Mouse (Mus musculus): ENCODE results near the gene Cfd.

The Cfd gene

DNA sequence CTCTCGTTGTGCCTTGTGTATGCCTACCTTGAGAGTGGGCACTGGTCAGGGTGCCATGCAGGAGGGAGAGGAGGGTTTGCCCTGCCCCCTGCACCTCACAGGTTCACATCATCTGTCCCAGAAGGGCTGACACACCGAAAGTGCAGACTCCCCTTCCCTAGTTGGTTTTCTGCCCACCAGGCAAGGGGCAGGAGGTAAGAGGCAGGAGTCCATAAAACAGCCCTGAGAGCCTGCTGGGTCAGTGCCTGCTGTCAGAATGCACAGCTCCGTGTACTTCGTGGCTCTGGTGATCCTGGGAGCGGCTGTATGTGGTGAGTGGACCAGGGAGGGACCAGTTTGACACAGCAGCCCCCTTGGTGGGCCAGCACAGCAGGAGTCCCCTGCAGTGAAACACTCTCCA lies at the start of gene Cfd:
Gene Cfd (plus strand): TSS at position 184 of the 400 bp plus-strand sequence.
- DNase-seq (ENCODE audit: low spot score in 2 of 2) = no peak

DNA sequence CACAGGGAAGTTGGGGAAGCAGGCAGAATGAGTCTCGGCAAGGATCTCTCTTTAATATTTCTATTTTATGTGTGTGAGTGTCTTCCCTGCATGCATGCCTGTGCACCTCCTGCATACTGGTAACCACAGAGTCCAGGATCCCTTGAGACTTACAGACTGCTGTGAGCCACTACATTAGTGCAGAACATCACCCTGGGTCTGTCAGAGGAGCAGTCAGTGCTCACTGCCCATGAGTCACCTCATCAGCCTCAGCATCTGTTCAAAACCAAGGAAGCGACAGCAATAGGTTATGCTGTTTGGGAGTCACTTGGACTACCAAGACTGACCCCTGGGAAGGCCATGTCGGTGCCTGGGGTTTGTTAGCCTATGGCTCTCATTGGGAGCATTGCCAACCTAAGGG lies 48.3 kb upstream of the Cfd start:
- no peak for DNase-seq (ENCODE audit: low spot score in 2 of 2)

DNA sequence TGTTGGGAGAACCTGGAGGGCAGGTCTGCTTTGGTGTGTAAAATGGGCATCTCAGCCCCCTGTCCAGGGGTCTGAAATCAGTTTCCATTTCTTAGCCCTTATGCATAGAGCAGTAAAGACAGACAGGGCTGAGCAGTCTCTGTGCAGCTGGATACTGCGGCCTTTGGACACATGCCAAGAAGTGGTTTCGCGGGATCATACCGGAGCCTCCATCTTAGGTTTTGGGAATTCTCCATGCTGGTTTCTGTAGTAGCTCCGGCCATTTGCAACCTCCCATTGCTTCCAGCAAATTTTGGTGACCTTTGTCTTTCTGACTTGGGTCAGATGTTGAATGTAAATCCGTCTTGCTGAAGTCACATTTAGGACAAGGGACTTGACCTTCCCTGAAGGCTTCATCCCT lies 47.2 kb upstream of the Cfd start:
- no peak for DNase-seq (ENCODE audit: low spot score in 2 of 2)

DNA sequence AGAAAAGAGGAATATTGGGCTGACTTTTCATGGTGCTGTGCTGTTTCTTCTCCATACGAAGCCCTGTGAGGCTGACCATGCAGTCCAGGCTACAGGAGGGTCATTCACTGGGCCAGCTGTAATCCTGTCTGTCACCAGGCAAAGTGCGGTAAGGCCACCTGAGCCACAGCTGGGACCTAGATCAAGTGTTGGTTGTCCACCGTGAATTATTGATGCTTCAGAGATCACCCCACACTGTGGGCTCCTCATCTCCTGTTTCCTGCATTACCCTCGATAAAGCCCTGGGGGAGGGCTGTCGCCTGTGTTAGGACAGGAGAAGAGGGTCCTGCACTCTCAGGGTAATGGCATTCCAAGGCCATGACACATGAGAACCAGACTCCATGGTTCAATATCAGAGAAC lies 44.1 kb upstream of the Cfd start:
- no peak for DNase-seq (ENCODE audit: low spot score in 2 of 2)

DNA sequence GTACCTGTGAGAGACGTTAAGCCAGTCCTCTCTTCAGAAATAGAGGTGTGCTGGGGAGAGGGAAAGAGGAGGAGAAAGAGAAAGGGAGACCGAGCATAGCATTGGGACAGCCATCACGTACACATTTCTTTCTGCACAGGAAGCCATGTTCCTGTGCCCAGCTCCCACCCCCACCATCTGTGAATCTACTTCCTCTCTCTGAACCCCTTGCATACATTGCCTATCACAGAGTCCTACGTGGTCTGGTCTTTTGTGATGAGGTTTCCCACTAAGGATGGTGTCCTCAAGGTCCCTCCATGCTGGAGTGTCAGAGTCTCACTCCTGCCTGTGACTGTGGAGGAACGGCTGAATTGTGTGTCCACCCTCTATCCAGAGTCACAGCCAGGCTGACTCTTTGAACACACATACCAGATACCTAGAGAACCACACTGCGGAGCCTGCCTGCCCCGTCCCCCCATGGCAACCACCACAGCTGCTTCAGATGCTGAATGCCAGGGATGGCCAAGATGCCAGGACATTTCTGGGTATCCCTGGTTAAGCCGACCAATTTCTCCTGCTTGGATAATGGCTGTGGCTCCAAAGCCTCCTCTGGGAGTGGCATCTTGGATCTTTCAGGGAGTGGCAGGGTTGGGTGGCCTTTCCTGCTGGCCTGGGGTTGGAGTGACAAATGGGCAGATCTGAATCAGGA lies 40.6 kb upstream of the Cfd start:
- DNase-seq (ENCODE audit: low spot score in 2 of 2) = no peak

DNA sequence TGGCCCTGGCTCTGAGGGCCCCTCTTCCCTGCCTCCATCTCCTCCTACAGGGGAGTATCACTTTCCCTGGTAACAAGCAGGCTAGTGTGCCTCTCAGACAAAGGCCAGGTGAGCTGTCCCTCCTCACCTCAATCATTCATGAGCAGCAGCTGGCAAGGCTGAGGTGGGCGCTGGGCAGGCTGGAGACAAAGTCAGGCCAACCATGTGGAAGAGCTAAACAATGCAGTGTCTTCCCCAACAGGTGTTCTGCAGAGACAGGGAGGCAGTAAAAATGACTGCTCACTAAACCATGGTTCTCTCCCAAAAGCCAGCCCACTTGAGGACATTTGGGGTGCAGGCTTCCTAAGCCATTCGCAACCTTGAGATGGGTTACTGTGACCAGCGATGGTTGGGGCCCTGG lies 39.0 kb upstream of the Cfd start:
- no peak for DNase-seq (ENCODE audit: low spot score in 2 of 2)

DNA sequence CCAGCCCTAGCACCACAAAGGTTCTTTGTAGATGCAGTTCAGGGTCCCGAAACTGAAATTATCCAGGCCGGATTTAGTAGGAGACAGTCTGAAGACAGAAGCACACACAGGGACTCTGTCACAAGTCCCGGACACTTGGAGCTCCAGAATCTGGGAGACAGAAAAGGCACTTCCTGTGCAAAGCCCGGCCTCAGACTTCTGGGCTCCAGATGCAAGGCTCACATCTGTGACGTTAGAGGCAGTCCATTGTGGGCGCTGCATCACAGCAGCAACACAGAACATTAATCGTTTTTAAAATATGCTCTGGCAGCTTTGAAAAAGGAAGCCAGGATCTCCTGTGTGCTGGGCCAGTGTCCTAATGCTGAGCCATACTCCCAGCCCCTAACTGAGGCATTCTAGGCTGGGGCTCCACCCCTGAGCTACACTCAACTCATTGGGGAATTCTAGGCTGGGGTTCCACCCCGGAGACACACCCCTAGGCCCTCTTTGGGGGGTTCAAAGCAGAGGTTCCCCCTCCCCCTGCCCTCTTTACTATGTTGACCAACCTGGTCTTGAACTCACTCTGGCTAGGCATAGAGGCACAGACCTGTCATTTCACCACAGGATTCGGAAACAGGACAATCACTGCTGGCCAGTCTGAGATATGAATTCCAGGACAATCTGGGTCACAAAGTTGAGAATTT lies 38.4 kb upstream of the Cfd start:
- DNase-seq (ENCODE audit: low spot score in 2 of 2) = no peak

DNA sequence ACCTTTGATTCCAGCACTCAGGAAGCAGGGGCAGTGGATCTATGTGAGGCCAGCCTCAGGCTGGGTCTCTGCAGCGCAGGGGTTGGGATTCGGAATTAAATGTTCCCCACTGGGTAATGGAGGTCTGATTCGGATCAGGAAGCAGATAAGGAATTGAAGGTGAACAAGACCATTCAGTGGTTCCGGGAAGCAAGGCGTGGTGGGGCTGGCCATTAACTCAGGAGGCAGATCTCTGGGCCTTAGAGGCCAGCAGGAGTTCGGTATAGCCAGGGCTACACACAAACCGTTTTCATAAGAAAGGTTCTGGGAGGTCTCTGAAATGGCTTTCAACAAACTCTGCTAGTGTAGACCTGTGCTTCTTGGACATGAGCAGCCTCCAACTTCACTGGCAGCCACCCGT lies 37.8 kb upstream of the Cfd start:
- DNase-seq (ENCODE audit: low spot score in 2 of 2) = no peak

DNA sequence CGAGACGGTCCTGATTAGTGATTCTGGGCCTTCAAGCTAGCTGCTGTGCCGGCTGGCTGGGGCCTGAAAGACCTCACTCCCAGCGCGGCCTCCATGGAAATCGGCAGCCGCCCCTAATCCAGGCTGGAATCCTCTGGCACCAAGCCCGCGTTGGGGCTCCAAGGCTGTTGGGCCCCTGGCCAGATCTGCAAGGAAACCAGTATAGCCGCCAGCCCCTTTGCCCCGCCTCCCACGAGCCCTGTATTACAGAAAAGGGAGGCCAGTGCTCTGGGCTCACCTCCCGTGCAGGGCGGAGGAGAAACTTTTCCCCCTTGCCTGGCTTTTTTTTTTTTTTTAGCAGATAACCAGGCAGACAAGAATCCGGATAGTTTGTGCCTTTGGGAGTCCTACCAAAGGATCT lies 37.3 kb upstream of the Cfd start:
- DNase-seq (ENCODE audit: low spot score in 2 of 2) = peak; percentile 49 to 60

DNA sequence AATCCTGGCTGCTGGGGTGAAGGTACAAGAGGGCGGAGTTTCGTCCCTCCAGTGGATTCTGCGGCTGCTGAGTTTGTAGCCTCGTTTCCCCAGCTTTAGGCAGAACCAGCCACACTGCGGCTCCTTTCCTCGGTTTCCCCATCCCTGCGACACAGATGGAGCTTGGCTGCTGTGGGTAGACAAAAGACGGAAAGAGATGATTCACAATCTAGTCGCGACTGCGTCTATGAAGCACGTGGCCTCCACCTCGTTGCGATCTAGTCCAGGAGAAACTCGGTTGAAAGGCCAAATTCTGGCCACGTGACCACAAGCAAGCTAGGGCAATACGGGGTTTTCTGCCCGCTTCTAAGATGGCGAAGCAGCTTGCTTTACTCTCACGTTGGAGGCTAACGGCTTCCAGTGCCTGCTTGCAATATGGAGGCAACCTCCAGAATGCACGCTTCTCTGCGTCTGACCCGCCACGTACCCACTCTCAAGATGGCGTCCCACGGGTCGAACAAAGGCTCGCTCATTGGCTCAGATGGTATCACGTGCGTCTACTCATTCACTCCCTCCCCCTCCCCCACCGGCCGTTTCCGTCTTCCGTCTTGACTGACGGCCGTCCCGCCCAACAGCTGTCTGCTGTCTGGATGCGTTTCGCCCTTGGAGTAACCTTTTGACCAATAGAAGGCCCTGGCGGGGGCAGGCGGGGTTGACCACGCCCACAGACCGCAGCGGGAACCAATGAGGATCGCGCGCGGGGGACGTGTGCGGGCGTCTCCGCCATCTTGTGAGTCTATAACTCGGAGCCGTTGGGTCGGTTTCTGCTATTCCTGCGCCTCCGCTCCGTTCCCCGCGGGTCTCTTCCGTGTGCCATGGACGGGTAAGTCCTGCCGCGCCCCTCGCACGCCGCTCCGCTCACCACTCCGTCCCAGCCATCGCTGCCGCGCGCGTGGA lies 36.5 kb upstream of the Cfd start, which contains the start of gene Ptbp1:
Gene Ptbp1 (plus strand): TSS at position 568 of the 936 bp plus-strand sequence.
- peak; percentile 98 for DNase-seq (ENCODE audit: low spot score in 2 of 2)

DNA sequence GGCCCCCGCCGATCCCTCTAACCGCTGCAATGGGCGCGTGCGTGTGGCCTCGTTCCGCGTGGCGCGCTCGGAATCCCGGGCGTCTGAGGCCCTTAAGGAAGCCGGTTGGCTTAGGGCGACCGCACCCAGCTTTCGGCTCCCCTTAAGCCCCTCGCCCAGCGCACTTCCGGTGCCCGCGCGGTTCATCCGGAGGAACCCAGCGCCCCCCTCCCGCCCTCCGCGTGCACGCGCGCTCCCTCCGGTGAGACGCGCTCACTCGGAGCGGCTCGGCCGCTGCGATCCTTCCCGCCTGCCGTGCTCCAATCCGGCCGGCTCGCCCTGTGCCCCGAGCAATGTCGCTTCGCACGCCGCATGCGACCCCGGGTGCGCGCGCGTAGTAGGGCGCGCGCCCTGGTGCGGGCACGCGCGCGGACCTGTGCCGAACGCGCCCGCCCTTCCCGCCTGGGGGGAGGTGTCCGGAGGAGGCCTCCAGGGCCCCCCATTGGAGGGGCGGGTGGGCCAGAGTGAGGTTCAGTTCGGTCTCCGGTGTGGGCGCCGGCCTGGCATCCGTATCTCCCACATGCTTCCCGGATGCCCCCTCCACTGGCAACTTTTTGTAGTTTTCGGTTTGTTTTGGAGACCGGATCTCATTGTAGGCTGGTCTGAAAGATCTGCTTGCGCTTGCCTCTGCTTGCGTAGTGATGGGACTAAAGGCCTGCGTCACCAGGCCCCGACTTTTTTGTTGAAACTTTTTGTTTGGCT lies 35.7 kb upstream of the Cfd start:
- DNase-seq (ENCODE audit: low spot score in 2 of 2) = peak; percentile 53 to 66

DNA sequence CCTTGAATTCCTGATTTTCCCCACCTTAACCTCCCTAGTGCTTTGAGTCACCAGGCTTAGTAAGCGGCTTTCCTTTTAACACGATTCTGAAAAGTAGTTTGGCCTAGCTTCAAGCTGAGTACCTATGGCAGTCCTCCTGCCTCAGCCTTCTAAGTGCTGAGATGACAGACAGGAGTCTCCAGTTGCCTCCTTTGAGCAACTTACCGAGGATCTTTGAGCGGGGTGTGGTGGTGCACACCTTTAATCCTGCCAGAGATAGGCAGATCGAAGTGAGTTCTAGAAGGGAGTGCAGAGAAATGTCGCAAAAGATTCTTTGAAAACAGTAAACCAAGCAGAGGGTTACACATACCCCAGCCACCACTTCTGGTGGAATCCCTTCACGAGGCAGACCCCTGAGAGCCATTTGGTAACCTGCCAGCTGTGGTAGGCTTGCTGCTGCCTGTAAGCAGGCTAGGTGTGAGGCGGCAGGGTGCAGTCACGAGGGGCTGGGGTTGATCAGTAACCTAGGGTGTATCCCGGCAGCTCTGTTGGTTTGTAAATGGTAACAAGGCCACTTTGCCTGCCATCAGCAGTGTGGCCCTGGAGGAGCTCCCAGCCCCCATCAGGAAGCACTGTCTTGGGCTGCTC lies 35.0 kb upstream of the Cfd start:
- DNase-seq (ENCODE audit: low spot score in 2 of 2) = no peak

DNA sequence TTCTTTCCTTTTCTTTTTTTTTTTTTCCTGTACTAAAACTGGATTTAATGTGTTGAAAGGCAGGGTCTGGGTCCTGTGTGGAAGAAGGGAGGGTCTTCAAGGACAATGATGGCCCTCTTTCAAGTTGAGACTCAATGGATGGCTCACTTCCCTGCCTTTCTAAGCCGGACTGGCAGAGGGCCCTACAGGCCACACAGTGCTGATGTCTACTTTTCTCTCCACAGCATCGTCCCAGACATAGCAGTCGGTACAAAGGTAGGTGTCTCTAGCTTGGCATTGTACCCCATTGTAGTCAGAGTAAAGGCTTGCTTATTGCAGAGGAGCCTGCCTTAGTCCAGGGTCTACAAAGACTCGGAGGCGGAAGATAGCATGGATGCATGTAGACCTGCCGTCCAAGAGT lies 34.4 kb upstream of the Cfd start:
- DNase-seq (ENCODE audit: low spot score in 2 of 2) = no peak

DNA sequence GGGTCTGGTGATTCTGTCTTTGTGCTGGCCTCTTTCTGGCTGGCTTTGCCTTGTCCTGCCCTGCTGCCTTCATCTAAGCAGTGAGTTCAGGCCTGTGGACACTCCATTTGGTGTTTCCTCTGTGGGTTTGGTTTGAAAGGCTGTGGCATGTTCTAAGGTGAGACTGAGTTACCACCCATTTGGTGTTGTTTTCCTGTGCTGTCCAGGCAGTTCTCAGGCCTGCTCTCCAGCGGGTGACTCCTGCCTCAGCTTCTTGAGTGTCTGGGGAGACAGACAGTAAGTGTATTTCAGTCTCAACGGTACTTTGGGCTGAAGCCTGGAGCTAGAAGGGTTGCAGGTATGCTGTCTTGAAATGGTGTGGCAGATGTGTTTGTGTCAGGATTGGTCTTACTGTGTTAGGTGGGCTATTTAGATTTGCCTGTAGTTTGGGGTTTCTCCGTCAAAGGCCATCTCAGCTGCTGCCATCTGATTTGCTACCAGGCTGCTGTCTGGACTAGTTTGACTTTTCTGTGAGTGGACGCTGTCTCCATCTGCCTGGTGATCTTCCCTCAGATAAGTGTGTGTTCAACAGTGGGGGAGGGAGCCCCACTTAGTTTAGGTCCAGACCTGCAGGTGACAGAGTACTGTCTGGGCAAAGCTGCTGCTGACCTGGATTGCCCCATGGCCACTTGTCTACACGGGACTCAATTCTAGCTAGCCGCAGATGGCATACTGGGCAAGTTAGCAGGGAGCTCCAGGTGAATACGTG lies 33.8 kb upstream of the Cfd start:
- no peak for DNase-seq (ENCODE audit: low spot score in 2 of 2)

DNA sequence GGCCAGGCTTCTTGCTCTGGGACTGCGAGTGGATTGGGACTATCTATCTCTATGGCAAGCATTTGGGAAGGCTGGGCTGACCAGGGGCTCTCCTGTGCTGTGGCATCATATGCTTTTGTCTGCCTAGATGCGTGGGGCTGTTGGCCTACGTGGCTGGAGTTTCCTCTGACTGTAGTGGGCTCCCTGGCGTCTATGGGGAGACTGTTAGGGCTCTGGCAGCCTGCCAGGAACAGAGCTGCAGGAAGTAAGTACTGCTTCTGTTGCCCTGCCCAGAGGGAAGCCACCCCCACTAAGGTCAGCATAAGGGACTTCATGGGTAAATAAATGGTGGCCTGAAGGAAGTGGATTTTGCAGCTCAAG lies 33.2 kb upstream of the Cfd start:
- DNase-seq (ENCODE audit: low spot score in 2 of 2) = peak in 1 of 2 experiments; percentile 41

DNA sequence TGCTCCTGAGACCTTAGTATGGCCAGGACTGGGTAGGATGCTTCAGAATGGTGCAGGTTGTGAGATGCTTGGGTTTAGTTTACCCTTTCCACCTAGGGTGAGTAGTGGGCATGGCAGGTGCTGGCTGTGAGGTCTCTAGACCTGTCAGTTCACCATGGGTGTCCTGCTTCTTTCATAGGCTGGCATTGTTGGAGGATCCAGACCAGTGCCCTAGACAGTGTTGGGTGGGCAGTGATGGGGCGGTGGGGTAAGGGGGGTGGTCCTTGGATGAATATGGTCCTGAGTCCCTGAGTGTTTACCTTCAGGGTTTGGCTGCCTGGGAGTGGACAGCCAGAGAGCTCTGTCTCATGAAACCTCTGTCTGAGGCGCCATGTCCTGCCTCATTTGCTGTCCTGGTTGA lies 32.8 kb upstream of the Cfd start:
- DNase-seq (ENCODE audit: low spot score in 2 of 2) = no peak

DNA sequence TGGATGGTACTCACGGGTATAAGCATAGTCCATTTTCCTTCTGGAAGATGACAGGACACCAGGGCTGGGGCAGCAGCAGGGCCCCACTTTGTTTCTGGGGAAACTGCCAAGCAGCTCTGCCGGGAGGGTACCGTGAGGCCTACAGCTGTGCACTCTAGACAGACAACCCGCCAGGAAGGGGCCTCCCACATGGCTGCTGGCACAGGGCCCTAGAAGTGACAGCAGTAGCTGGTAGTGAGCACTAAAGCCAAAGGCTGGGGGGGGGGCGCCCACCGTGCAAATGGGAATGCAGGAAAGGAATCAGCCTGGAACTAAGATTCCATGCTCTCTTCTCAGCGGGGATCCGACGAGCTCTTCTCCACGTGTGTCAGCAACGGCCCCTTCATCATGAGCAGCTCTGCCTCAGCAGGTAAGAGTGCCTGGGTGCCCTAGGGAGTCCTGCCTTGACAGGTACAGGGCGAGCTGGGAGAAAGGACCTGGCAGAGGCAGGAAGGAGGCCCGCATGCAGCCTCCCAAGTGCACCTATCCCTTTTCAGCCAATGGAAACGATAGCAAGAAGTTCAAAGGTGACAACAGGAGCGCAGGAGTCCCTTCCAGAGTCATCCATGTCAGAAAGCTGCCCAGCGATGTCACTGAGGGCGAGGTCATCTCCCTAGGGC lies 32.1 kb upstream of the Cfd start:
- DNase-seq (ENCODE audit: low spot score in 2 of 2) = no peak

DNA sequence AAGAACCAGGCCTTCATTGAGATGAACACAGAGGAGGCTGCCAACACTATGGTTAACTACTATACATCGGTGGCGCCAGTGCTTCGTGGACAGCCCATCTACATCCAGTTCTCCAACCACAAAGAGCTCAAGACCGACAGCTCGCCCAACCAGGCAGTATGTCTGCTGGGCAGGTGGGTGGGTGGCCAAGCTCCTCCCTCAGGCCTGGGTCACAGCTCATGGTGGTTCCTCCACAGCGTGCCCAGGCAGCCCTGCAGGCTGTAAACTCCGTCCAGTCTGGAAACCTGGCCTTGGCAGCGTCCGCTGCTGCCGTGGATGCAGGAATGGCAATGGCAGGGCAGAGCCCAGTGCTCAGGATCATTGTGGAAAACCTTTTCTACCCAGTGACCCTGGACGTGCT lies 31.5 kb upstream of the Cfd start:
- no peak for DNase-seq (ENCODE audit: low spot score in 2 of 2)

DNA sequence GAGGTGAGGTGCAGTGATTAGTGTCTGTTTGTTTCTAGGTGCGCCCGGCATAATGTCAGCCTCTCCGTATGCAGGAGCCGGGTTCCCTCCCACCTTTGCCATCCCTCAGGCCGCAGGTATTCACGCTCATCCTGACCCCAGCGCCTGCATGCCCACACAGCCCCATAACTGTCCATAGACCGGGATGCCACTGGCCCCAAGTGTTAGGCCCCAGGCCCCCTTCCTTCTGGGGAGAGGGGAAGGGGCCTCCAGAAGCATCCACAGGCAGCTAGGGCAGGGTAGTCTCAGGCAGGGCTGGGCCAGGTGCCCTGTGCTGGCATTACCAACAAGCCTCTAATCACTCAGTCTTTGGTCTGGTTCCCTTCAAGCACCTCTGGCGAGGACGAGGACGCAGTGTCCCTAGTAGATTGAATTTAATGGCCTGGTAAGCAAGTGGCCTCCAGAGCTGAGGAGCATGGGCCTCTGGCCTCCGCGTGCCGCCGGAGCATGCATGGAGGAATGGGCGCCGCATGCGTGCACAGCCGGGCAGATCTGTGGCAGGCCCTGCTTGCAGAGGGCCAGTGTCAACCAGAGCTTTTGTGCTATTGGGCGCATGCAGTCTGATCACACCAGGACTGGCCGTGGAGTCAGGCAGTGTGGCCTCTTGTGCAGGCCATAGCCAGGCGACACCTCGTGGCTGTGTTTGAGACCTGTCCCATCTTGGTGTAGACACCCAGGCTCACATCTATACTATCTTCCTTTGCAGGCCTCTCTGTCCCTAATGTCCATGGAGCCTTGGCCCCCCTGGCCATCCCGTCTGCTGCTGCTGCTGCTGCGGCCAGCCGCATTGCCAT lies 30.4 kb upstream of the Cfd start:
- no peak for DNase-seq (ENCODE audit: low spot score in 2 of 2)

Data from spleen, postnatal 14 days (tissue).